Mouse (Mus musculus) heart, postnatal 0 days (tissue): ENCODE measurements around the gene Hist1h2bb.

ENCODE experiments used
- CTCF ChIP-seq: IDR thresholded peaks from 2 replicates; pipeline ENCODE4 v1.5.1; 2016; ENCODE audit warnings: antibody characterized with exemption, control low read depth, low read depth
- EP300 ChIP-seq: IDR thresholded peaks from 2 replicates; pipeline ENCODE4 v1.6.1; 2016; ENCODE audit warnings: antibody characterized with exemption, low read depth

DNA sequence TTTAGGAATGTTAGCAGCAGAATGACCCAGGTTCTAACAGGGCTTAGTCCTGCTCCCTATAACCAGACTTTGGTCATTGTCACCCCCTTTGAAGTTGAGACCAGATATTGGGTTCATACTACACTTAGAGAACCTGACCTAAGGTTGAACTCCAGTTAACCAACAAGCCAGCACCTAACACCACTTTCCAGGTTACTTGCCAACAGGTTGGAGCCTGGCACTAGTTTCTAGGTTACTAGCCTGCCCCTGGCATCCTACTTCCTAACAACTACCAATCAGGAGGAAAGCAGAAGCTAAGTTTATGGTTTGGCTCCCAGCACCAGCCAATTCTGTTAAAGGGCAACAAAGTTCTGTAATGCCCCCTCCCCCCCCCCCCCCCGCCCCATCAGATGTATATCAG lies 21.3 kb upstream of the Hist1h2bb start:
- no peak for TF ChIP-seq CTCF
- TF ChIP-seq EP300: no peak
